Mouse (Mus musculus) T-helper 2 cell (primary cell): ENCODE results near the gene Shisa8.
"Not testable (repeated sequence)": the region's sequence is repeated elsewhere in the genome, so short reads cannot be mapped to it uniquely, and the experiment has no call there.

Experiments
- in situ Hi-C: fragments of 300-600 bp; cut with MboI, MseI; formaldehyde crosslinking; loops from one replicate; pipeline ENCODE4 v1.15.1; 2025; ENCODE audit warnings: high pct_unique_total_duplicates

Shisa8 gene

GRCm38 (mm10) chr15:82212752-82213063 lies at the start of gene Shisa8:
TSS of gene Shisa8 (minus strand) at chr15:82212815.
- in situ Hi-C loops: no loop called here

- in situ Hi-C loops: no loop called here
These were observed 46.9 kb upstream of the Shisa8 start for GRCm38 (mm10) chr15:82259510-82259909.

- in situ Hi-C loops: no loop called here
These were observed 43.3 kb upstream of the Shisa8 start for GRCm38 (mm10) chr15:82255944-82256383.

GRCm38 (mm10) chr15:82255248-82255647 lies 42.6 kb upstream of the Shisa8 start:
- in situ Hi-C loops: no loop called here

- in situ Hi-C loops: no loop called here
These were observed 39.5 kb upstream of the Shisa8 start, which contains the start of gene 1500009C09Rik for GRCm38 (mm10) chr15:82252097-82252496. TSS of gene 1500009C09Rik (plus strand) at chr15:82252397.

- in situ Hi-C loops: no loop called here
These were observed 39.0 kb upstream of the Shisa8 start for GRCm38 (mm10) chr15:82251579-82251978.

GRCm38 (mm10) chr15:82247131-82247776 lies 34.6 kb upstream of the Shisa8 start:
- in situ Hi-C loops: no loop called here

- in situ Hi-C loops: not testable (repeated sequence)
These were observed 32.2 kb upstream of the Shisa8 start for GRCm38 (mm10) chr15:82244805-82245161.

- in situ Hi-C loops: no loop called here
These were observed 31.6 kb upstream of the Shisa8 start, which contains the start of gene Cenpm for GRCm38 (mm10) chr15:82244115-82244804. TSS of gene Cenpm (minus strand) at chr15:82244748.

- in situ Hi-C loops: no loop called here
These were observed 31.1 kb upstream of the Shisa8 start for GRCm38 (mm10) chr15:82243742-82244114.

- in situ Hi-C loops: no loop called here
These were observed 30.7 kb upstream of the Shisa8 start for GRCm38 (mm10) chr15:82243311-82243710.

GRCm38 (mm10) chr15:82236565-82236964 lies 23.9 kb upstream of the Shisa8 start:
- in situ Hi-C loops: loop anchor here (5.0 kb wide), 1 partner anchor 104 kb away; no protein-coding TSS in a partner anchor

GRCm38 (mm10) chr15:82235661-82236060 lies 23.0 kb upstream of the Shisa8 start:
- in situ Hi-C loops: loop anchor here (5.0 kb wide), 1 partner anchor 103 kb away; no protein-coding TSS in a partner anchor

- in situ Hi-C loops: loop anchor here (5.0 kb wide), 1 partner anchor 170 kb away; no protein-coding TSS in a partner anchor
These were observed 20.0 kb upstream of the Shisa8 start for GRCm38 (mm10) chr15:82232651-82233050.

- in situ Hi-C loops: loop anchor here (5.0 kb wide), 1 partner anchor 169 kb away; no protein-coding TSS in a partner anchor
These were observed 19.2 kb upstream of the Shisa8 start for GRCm38 (mm10) chr15:82231591-82232378.

GRCm38 (mm10) chr15:82231100-82231499 lies 18.5 kb upstream of the Shisa8 start:
- in situ Hi-C loops: loop anchor here (5.0 kb wide), 1 partner anchor 169 kb away; no protein-coding TSS in a partner anchor

GRCm38 (mm10) chr15:82230098-82230611 lies 17.5 kb upstream of the Shisa8 start:
- in situ Hi-C loops: loop anchor here (5.0 kb wide), 1 partner anchor 168 kb away; no protein-coding TSS in a partner anchor

- in situ Hi-C loops: loop anchor here (5.0 kb wide), 1 partner anchor 167 kb away; no protein-coding TSS in a partner anchor
These were observed 17.0 kb upstream of the Shisa8 start for GRCm38 (mm10) chr15:82229542-82230045.

- in situ Hi-C loops: no loop called here
These were observed 13.2 kb upstream of the Shisa8 start for GRCm38 (mm10) chr15:82225769-82226168.

GRCm38 (mm10) chr15:82224602-82225215 lies 12.1 kb upstream of the Shisa8 start:
- in situ Hi-C loops: no loop called here
